Mouse (Mus musculus) limb, embryonic 15.5 days (tissue): ENCODE data around the gene Zfp423. TPM values are rescaled to one million over a fixed set of nuclear protein-coding genes. Genes with fewer than 3 reads are reported as not detected.
A peak's percentile ranks its signal among the peaks of the same experiment; 100 is the strongest.
"Not testable (repeated sequence)": the region's sequence is repeated elsewhere in the genome, so short reads cannot be mapped to it uniquely, and the experiment has no call there.

Experiments used
- ATAC-seq: fragments of 200-750 bp; cut with Nextera tagmentation; 2 replicates; pipeline ENCODE4 v1.8.0; 2017; ENCODE audit warnings: low read depth, moderate TSS enrichment; ENCODE audit not compliant: insufficient number of reproducible peaks, low FRiP score, low TSS enrichment
- H3K27ac ChIP-seq: fragments of 300-500 bp; sonication (generic); 2 replicates; pipeline ENCODE4 v1.5.1; 2015; ENCODE audit warnings: moderate library complexity, mild to moderate bottlenecking, inconsistent platforms
- H3K27me3 ChIP-seq: fragments of 300-500 bp; sonication (generic); 2 replicates; pipeline ENCODE4 v1.6.1; 2015; ENCODE audit warnings: inconsistent platforms
- H3K36me3 ChIP-seq: fragments of 300-500 bp; sonication (generic); 2 replicates; pipeline ENCODE4 v1.6.1; 2015; ENCODE audit warnings: inconsistent platforms
- H3K4me1 ChIP-seq: fragments of 300-500 bp; sonication (generic); 2 replicates; pipeline ENCODE4 v1.6.1; 2015; ENCODE audit warnings: inconsistent platforms
- H3K4me2 ChIP-seq: fragments of 300-500 bp; sonication (generic); 2 replicates; pipeline ENCODE4 v1.6.1; 2015; ENCODE audit warnings: mild to moderate bottlenecking, inconsistent platforms
- H3K4me3 ChIP-seq: fragments of 300-500 bp; sonication (generic); 2 replicates; pipeline ENCODE4 v1.5.1; 2015; ENCODE audit warnings: mild to moderate bottlenecking, inconsistent platforms
- H3K9ac ChIP-seq: fragments of 300-500 bp; sonication (generic); 2 replicates; pipeline ENCODE4 v1.6.1; 2015; ENCODE audit warnings: inconsistent platforms
- H3K9me3 ChIP-seq: fragments of 300-500 bp; sonication (generic); 2 replicates; pipeline ENCODE4 v1.6.1; 2016; ENCODE audit warnings: inconsistent platforms
- WGBS: fragments of 180-500 bp; shearing (Covaris S2); methylation state at CpG from one replicate; pipeline ENCODE4 v1.1.7; 2015; 5-methylcytosine and 5-hydroxymethylcytosine counted together
- polyA plus RNA-seq: library from polyadenylated mRNA; unstranded; fragments of >200 nt; fragmentation: Nextera tagmentation; extraction: Ambion mirVana; gene quantifications from 2 replicates; pipeline ENCODE4 v1.2.1, GENCODE M21; 2015

Gene Zfp423
- polyA plus RNA-seq, 1 experiment from 2014 or later, result 14.5 TPM

GRCm38 (mm10) chr8:87851871-87852270 is 107.5 kb downstream of the Zfp423 start:
- no peak overlapping the region for H3K4me3 ChIP-seq
- no peak overlapping the region for H3K9ac ChIP-seq
- H3K4me2 ChIP-seq, result no peak overlapping the region
- peaks cover 3% of the 10 kb centered on the region; the same call in 1 of the 2 replicates for H3K36me3 ChIP-seq
- no peak overlapping the region for H3K27ac ChIP-seq
- no peak for ATAC-seq
- H3K27me3 ChIP-seq, result no peaks in the 10 kb centered on the region
- H3K9me3 ChIP-seq, result no peaks in the 10 kb centered on the region
- peaks cover 17% of the 10 kb centered on the region for H3K4me1 ChIP-seq
- WGBS, result 67% methylated on average over 3 of the region's 3 CpGs

- no peak overlapping the region for H3K4me3 ChIP-seq
These were observed 108.0 kb downstream of the Zfp423 start for GRCm38 (mm10) chr8:87851380-87851779.

DNA sequence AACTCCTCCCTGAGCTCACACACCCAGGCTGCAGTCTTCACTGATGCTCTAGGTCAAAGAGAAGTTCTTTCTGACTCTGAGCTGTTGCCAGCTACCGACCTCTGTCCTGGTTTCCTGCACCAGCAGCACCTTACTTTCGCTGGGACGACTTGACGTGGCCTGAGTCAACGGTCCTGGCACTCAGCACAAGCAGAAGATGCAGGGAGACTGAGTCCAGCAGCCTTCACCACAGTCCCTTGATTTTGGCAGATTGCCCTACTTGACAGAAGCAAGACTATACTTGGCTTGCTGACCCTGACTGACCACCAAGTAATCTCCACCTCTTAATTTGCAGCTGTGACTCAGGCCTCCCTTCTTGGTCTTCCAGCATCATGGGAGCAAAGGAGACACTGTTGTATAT is 110.6 kb downstream of the Zfp423 start:
- Histone ChIP-seq H3K27ac (no peak overlapping the region), H3K36me3 (no peaks in the 10 kb centered on the region), H3K4me3 (no peak overlapping the region), H3K4me2 (no peak overlapping the region), H3K9ac (no peak overlapping the region), H3K4me1 (peaks cover 19% of the 10 kb centered on the region), H3K27me3 (no peaks in the 10 kb centered on the region), H3K9me3 (no peaks in the 10 kb centered on the region)
- WGBS, result 84% methylated on average over 5 of the region's 5 CpGs
- ATAC-seq, result no peak

More at GRCm38 (mm10) chr8:87851380-87851779, 108.0 kb downstream of the Zfp423 start:
- no peaks in the 10 kb centered on the region for H3K36me3 ChIP-seq
- 58% methylated on average over 5 of the region's 5 CpGs for WGBS
- no peak overlapping the region for H3K9ac ChIP-seq
- no peaks in the 10 kb centered on the region for H3K9me3 ChIP-seq
- no peaks in the 10 kb centered on the region for H3K27me3 ChIP-seq
- peaks cover 19% of the 10 kb centered on the region for H3K4me1 ChIP-seq
- H3K27ac ChIP-seq, result no peak overlapping the region
- H3K4me2 ChIP-seq, result no peak overlapping the region
- no peak for ATAC-seq

DNA sequence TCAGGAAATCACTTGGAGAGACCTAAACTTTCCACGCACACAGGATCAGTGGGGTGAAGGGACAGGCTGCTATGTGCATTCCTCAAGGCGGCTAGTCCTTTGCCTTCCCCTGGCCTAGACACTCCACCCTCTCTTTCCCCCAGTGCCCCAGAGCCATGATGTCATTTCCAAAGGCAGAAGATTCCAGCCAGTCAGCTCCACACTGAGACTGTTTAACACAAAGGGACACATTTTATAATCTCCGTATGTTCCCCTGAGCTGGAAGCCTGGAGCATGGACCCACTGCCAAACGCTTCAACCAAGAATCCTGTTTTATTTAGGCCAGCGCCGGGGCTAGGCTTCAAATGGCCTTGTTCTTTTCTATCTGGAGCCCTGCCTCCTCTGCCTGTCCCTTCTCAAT is 111.6 kb downstream of the Zfp423 start:
- no peaks in the 10 kb centered on the region for H3K36me3 ChIP-seq
- H3K27ac ChIP-seq, result peak overlapping the region; percentile 76
- H3K9me3 ChIP-seq, result no peaks in the 10 kb centered on the region
- no peak overlapping the region for H3K4me2 ChIP-seq
- 0 out of 2 replicates have a peak, but pooled peaks have one; percentile 36 for ATAC-seq
- WGBS, result 39% methylated on average over 6 of the region's 6 CpGs
- H3K27me3 ChIP-seq, result no peaks in the 10 kb centered on the region
- no peak overlapping the region for H3K9ac ChIP-seq
- H3K4me1 ChIP-seq, result peaks cover 19% of the 10 kb centered on the region
- no peak overlapping the region for H3K4me3 ChIP-seq

GRCm38 (mm10) chr8:87842096-87842495 is 117.3 kb downstream of the Zfp423 start:
- not testable (repeated sequence) for H3K4me3 ChIP-seq, H3K27me3 ChIP-seq, ATAC-seq, H3K9me3 ChIP-seq, H3K36me3 ChIP-seq, H3K9ac ChIP-seq, H3K27ac ChIP-seq, H3K4me2 ChIP-seq
- H3K4me1 ChIP-seq, result peaks cover 16% of the 10 kb centered on the region
- WGBS, result 85% methylated on average over 11 of the region's 11 CpGs

DNA sequence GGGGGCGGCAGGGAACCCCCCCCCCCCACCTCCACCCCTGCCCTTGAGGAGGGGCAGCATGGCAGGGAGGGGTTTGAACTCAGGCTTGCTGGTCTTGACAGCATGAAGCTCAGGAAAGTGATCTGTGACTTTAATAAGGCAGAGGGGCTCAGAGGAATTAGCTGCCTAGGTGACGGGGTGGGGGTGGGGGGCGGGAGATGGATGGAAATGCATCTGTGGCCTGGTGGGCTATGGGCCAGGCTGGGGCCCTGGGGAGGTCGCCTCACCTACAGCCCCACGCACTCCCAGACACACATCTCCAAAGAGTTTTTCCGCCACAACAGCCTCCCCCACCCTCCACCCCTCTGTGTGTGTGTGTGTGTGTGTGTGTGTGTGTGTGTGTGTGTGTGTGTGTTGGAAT is 122.1 kb downstream of the Zfp423 start:
- Histone ChIP-seq H3K4me3 (no peak overlapping the region), H3K4me2 (peak overlapping the region; percentile 32), H3K36me3 (no peaks in the 10 kb centered on the region), H3K27me3 (no peaks in the 10 kb centered on the region), H3K27ac (peak overlapping the region; percentile 77), H3K9ac (no peak overlapping the region), H3K9me3 (no peaks in the 10 kb centered on the region), H3K4me1 (peaks cover 62% of the 10 kb centered on the region)
- WGBS, result 13% methylated on average over 3 of the region's 6 CpGs
- no peak; the same call in 1 of the 2 replicates for ATAC-seq

DNA sequence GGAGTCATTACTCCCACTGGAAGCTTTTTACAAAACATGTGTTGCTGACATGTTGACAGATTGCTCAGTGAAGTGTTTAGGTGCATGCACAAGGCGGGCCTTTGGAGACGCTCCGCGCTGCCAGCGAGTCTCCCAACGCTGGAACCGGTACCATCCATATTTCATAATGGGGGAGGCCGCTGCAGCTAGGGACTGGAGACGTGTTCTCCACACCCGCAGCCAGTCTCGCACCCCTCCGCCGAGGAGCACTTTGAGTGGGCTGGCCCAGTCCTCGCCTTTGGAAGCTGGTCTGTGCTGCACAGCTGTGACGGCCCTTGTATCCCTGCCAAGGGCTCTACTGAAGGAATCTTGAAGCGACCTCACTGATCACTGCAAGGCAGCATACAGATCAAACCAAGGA is 122.5 kb downstream of the Zfp423 start:
- Histone ChIP-seq H3K9ac (no peak overlapping the region), H3K27ac (peak overlapping the region; percentile 77), H3K27me3 (no peaks in the 10 kb centered on the region), H3K4me2 (peak overlapping the region; percentile 32), H3K9me3 (no peaks in the 10 kb centered on the region), H3K36me3 (no peaks in the 10 kb centered on the region), H3K4me1 (peaks cover 66% of the 10 kb centered on the region), H3K4me3 (no peak overlapping the region)
- 4% methylated on average over 16 of the region's 16 CpGs for WGBS
- ATAC-seq, result peak; percentile 79

DNA sequence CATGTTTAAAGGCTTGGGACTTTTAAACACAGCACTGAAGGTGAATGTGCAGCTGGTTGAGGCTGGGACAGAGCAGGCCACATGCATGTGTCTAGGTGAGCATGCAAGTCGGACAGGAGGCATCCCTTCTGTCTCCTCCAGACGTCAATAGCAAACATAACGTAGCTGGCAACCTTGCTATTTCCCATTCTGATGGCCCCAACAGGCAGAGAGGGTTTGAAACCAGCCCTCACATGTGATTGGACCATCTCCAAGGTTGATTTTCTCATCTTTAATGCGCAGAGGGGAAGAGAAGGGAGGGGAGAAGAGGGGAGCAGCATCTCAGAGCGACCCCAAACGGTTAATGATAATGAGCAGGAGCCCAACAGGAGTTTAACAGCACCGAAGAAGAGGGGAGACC is 123.5 kb downstream of the Zfp423 start:
- WGBS, result 18% methylated on average over 7 of the region's 7 CpGs

DNA sequence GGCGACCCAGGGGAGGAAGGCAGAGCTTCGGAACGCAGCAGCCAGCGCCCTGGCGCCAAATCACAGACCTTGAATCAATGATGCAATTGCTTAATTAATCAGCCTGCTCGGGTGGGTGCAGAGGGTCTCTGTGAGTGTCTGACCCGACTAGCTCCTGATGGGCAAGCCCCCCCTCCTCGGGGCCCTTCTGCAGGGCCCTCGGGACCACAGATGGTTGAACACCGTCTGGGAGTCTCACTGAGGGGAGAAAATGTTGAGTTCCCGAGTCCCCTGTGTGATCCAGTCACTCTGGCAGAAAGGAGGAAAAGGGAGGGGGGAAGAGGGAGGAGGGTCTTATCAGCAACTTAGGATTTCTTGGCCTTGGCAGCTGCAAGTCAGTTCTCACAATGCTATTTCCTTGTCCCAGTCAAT is 124.0 kb downstream of the Zfp423 start:
- no peaks in the 10 kb centered on the region for H3K27me3 ChIP-seq
- H3K27ac ChIP-seq, result peak overlapping the region; percentile 77
- peak; percentile 40; the same call in 1 of the 2 replicates for ATAC-seq
- H3K4me3 ChIP-seq, result no peak overlapping the region
- peaks cover 80% of the 10 kb centered on the region for H3K4me1 ChIP-seq
- no peaks in the 10 kb centered on the region for H3K36me3 ChIP-seq
- H3K4me2 ChIP-seq, result no peak overlapping the region
- no peak overlapping the region for H3K9ac ChIP-seq
- WGBS, result 8% methylated on average over 11 of the region's 11 CpGs
- H3K9me3 ChIP-seq, result no peaks in the 10 kb centered on the region

More for the DNA sequence above, 123.5 kb downstream of the Zfp423 start:
- no peaks in the 10 kb centered on the region for H3K9me3 ChIP-seq
- no peaks in the 10 kb centered on the region for H3K27me3 ChIP-seq
- peaks cover 75% of the 10 kb centered on the region for H3K4me1 ChIP-seq
- no peak for ATAC-seq
- no peaks in the 10 kb centered on the region for H3K36me3 ChIP-seq
- H3K4me3 ChIP-seq, result no peak overlapping the region
- H3K4me2 ChIP-seq, result no peak overlapping the region
- peak overlapping the region; percentile 77 for H3K27ac ChIP-seq
- H3K9ac ChIP-seq, result no peak overlapping the region

GRCm38 (mm10) chr8:87834656-87835055 is 124.7 kb downstream of the Zfp423 start:
- peaks cover 85% of the 10 kb centered on the region for H3K4me1 ChIP-seq
- no peak overlapping the region for H3K4me2 ChIP-seq
- no peaks in the 10 kb centered on the region for H3K36me3 ChIP-seq
- no peak for ATAC-seq
- no peaks in the 10 kb centered on the region for H3K27me3 ChIP-seq
- peak overlapping the region; percentile 77 for H3K27ac ChIP-seq
- no peaks in the 10 kb centered on the region for H3K9me3 ChIP-seq
- no peak overlapping the region for H3K4me3 ChIP-seq
- WGBS, result 28% methylated on average over 5 of the region's 5 CpGs
- H3K9ac ChIP-seq, result no peak overlapping the region

GRCm38 (mm10) chr8:87833841-87834620 is 125.4 kb downstream of the Zfp423 start:
- ATAC-seq, result no peak
- 21% methylated on average over 12 of the region's 12 CpGs for WGBS
- Histone ChIP-seq H3K27ac (peak overlapping the region; percentile 77), H3K4me2 (no peak overlapping the region), H3K4me3 (no peak overlapping the region), H3K9me3 (no peaks in the 10 kb centered on the region), H3K36me3 (no peaks in the 10 kb centered on the region), H3K4me1 (peaks cover 85% of the 10 kb centered on the region), H3K9ac (no peak overlapping the region), H3K27me3 (no peaks in the 10 kb centered on the region)

- Histone ChIP-seq H3K27me3 (no peaks in the 10 kb centered on the region), H3K4me2 (no peak overlapping the region), H3K9ac (no peak overlapping the region), H3K27ac (peak overlapping the region; percentile 57), H3K36me3 (no peaks in the 10 kb centered on the region), H3K4me1 (peaks cover 83% of the 10 kb centered on the region), H3K4me3 (no peak overlapping the region), H3K9me3 (no peaks in the 10 kb centered on the region)
- no peak for ATAC-seq
- 33% methylated on average over 13 of the region's 13 CpGs for WGBS
These were observed 126.1 kb downstream of the Zfp423 start for GRCm38 (mm10) chr8:87833339-87833738.
